Mouse (Mus musculus) regulatory T cell (primary cell): ENCODE measurements at regions not wholly inside any gene's neighbourhood (a gene's known extent, or its start where the extent isn't known, plus 50 kb on each side); places are given as distances from the start of the nearest gene placed in this dataset.

Experiments
- in situ Hi-C: fragments of 300-600 bp; cut with MboI, MseI; formaldehyde crosslinking; loops from one replicate; pipeline ENCODE4 v1.15.1; 2025; ENCODE audit warnings: high pct_unique_total_duplicates

DNA sequence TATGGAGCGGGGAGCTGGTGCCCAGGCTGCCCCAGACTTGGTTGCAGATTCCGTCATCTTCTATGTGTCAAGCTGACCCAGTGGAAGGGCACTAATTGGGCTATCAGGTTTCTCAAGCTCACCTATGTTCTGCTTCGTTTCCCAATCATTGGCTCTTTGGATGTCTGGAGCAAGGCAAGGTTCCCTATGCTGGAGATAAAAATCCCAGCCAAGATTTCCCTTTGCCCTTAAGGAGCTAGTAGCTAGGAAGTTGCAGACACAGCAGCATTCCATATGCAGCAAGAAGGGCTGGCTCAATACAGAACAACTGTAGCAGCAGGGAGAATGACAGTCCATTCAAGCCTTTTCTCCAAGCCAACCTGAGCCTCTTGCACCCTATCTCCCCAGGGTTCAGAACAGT lies 159.2 kb upstream of the Zfp706 start:
- in situ Hi-C loops = no loop called here

GRCm38 (mm10) chr15:37165887-37166507 lies 158.4 kb upstream of the Zfp706 start:
- in situ Hi-C loops = no loop called here

DNA sequence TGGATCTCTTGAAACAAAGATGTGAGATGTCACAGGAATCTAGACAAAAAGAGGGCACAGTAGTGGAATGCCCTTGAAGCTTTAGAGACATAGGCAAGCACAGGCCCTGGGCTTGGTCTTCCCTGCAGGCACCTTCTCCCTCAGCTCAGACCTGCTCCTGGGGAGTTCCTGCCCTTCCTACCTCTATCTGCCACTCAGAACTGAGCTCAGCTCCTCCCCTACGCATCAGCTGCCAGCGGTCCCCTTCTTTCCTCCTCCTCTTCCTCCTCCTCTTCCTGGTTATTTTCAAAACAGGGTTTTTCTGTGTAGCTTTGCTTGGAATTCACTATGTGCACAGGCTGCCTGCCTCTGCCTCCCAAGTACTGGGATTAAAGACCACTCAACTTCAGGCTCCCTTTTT lies 157.6 kb upstream of the Zfp706 start:
- in situ Hi-C loops = no loop called here

DNA sequence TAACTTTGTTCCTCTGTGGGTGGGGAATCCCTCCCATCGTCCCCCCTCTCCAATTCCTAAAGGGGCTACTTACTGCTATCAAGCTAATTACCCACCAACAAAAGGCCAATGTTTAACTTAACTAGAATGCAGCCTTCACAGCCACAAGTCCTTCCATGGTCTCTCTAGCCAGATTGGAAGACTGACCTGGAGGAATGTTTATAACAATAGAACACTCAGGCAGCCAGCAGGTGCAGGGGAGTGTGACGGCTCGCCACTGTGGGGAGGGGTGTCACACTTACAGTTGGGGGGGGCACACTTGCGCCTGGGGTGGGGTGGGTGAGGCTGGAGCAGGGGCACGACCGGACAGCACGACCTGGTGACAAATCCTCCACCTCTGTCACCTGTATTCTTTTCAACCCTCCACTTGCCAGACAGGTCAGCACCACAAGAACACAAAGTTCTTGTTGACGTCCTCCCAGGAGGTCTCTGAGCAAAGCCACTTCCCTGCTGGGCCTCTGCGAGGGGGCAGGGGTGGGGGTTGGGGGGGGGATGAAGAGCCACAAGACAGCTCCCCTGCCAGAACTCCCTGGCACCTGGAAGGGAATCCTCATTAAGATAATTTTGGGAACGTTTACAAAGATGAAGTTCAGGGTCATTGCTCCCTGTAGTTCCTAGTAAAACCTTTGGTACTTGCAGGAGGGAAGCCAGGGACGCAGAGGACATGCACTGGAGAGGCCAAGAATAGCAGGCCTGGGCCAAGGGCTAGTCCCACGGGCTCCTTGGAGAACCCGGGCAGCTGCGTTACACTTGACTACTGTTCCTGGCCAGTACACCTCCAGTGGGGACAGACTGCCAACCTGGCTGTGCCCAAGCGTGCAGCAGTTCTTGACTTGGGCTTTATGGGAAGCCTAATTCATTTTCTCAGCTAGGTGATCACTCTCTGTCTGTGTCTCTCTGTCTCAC lies 156.9 kb upstream of the Zfp706 start:
- in situ Hi-C loops = no loop called here

GRCm38 (mm10) chr15:37159956-37160355 lies 152.4 kb upstream of the Zfp706 start:
- in situ Hi-C loops = loop anchor here (10.0 kb wide), 1 partner anchor 335 kb away; no protein-coding TSS in a partner anchor

DNA sequence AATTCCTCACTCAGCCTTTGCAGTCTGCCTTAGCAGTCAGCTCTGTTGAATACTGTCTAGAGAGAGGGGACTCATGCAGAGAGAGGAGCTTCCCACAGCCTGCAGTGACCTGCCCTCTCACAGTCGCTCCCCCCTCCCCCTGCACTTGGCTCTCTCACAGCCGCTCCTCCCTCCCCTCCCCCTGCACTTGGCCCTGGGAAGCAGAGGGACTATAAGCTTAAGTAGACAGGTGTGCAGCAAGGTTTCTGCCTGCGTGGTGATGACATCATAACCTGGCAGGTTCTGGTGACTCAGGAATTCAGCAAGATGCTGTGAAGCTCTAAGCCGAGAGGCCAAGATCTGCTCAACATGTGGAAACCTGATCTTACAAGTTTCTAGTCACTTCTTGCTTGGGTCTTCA lies 151.8 kb upstream of the Zfp706 start:
- in situ Hi-C loops = loop anchor here (10.0 kb wide), 1 partner anchor 335 kb away; no protein-coding TSS in a partner anchor

GRCm38 (mm10) chr15:37157386-37157785 lies 149.8 kb upstream of the Zfp706 start:
- in situ Hi-C loops = loop anchor here (10.0 kb wide), 1 partner anchor 337 kb away; no protein-coding TSS in a partner anchor

DNA sequence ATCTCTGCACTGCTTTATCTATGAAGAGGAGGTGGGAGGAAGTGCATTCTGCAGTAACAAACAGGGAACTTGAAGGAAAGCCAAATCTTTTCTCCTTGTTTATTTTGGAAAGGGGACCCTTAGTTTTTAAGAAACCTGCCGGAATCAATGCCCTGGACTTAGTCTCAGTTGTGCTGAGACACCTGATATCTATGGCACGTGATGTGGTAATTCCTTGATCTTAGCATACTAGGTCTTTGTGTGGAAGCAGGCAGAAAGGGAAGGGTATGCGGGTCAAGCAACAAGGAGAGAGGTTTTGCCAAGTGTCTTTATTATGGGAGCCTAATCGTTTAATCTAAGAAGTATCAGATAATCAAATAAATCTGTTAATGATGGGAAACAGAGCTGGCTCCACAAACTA lies 147.4 kb upstream of the Zfp706 start:
- in situ Hi-C loops = loop anchor here (10.0 kb wide), 1 partner anchor 340 kb away; no protein-coding TSS in a partner anchor

DNA sequence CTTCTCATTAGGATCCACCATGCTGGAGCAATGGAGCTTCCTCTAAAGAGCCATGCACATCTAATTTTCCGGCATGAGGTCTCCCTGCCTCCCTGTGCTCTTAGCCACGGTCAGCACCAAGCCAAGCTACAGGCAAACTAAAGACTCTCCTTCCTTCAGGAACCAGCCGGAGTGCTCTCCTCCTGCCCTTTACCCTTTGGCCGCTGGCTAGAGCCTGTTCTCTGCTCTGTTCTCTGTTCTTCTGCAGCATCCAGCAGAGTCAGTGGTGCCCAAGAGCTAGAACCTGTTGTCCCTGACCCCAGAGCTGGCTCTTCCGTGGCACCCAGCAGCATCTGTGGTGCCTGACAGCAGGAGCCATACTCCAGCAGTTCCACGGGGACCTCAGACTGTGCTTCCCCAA lies 145.6 kb upstream of the Zfp706 start:
- in situ Hi-C loops = loop anchor here (10.0 kb wide), 1 partner anchor 342 kb away; no protein-coding TSS in a partner anchor

GRCm38 (mm10) chr15:37135590-37136164 lies 128.1 kb upstream of the Zfp706 start:
- in situ Hi-C loops = no loop called here

DNA sequence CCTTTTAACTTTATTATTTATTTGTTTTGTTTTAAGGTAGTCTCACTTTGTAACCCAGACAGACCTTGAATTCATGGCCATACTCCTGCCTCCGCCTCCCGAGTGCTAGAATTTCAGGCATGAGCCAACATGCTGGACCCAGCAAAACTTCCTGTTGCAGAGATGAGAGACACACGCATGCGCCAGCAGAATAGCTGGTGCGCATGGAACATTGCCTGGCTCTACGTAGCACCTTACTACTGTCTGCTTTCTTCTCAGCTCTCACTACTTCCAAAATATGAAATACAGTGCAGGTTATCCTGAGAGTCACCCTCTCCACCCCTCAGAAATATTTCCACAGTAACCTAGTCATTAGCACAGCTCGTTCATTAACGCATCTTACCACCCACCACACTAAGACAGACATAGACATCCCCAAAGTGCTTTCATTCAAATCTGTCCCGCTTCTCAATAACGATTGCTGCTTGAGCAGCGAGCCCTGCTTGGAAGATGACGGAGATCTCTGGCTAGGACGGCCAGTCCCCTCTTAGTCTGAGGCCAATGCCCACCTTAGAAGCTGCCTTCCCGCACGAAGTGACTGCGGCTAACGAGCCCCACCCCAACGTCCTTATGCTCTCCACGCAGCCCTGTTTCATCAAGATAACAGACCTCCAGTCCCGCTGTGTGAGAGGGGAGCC lies 127.5 kb upstream of the Zfp706 start:
- in situ Hi-C loops = no loop called here

- in situ Hi-C loops = no loop called here
Observed at GRCm38 (mm10) chr15:37134386-37134785, 126.8 kb upstream of the Zfp706 start.

- in situ Hi-C loops = no loop called here
Observed at GRCm38 (mm10) chr15:37133916-37134315, 126.3 kb upstream of the Zfp706 start.

- in situ Hi-C loops = no loop called here
Observed at GRCm38 (mm10) chr15:37127681-37128080, 120.1 kb upstream of the Zfp706 start.

DNA sequence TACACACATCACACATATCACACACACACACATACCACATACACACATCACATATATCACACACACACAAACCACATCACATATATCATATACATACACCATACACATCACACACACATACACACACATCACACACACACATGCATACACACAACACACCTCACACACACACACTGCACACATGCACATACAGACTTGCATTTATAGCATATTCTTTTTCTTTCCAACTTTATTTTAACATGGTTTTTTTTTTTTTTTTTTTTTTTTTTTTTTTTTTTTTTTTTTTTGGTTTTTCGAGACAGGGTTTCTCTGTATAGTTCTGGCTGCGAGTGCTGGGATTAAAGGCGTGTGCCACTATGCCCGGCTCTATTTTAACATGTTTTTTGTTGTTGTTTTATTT lies 119.6 kb upstream of the Zfp706 start:
- in situ Hi-C loops = no loop called here

DNA sequence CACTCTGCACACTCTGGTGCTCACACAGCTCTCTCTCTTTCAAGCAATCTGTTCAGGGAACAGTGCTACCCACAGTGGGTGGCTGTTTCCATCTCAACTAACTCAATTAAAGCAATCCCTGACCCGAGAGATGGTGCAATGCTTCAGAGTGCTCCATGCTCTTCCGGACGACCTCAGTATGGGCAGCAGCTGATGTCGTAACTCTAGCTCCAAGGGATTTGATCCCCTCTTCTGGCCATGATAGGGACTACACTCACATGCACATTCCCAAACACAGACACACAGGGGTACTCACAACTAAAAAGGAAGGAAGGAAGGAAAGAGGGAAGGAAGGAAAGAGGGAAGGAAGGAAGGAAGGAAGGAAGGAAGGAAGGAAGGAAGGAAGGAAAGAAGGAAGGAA lies 118.2 kb upstream of the Zfp706 start:
- in situ Hi-C loops = no loop called here

DNA sequence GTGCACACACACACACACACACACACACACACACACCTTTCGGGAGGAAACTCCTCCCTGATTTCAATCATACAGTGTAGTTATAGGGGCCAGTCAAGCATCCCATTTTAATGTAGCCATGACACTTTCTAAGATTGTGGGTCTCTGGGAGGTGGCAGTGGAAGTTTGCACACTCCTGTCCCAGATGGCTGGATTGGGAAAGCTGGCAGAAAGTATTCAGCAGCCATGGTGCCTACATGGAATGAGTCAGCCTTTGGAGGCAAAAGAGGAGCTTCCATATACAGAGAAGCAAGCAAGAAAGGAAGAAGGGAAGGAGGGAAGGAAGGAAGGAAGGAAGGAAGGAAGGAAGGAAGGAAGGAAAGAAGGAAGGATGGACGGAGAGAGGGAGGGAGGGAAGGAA lies 117.4 kb upstream of the Zfp706 start:
- in situ Hi-C loops = loop anchor here (25.0 kb wide), 1 partner anchor 787 kb away; no protein-coding TSS in a partner anchor

DNA sequence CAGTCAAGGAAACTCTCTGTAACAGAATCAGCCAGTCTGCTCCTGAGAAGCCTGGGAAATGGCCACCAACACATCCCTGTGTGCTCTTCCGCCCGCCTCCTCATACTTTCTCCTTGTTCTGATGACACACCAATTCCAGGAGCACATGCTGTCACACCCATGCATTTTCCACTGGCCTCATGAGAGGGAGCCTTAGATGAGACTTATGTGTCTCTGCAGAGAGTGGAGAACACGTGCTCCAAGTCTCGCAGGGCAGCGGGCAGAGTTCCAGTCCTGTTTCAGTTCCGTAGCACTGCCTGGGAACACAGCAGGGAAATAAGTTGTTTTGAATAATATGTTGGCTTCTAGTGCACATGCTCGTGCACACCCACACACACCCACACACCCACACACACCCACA lies 116.7 kb upstream of the Zfp706 start:
- in situ Hi-C loops = loop anchor here (25.0 kb wide), 1 partner anchor 788 kb away; no protein-coding TSS in a partner anchor

GRCm38 (mm10) chr15:37120381-37120780 lies 112.8 kb upstream of the Zfp706 start:
- in situ Hi-C loops = loop anchor here (25.0 kb wide), 1 partner anchor 792 kb away; no protein-coding TSS in a partner anchor

- in situ Hi-C loops = loop anchor here (5.0 to 25.0 kb wide), 2 partner anchors 213 to 798 kb away; no protein-coding TSS in a partner anchor
Observed at GRCm38 (mm10) chr15:37114119-37114518, 106.5 kb upstream of the Zfp706 start.

DNA sequence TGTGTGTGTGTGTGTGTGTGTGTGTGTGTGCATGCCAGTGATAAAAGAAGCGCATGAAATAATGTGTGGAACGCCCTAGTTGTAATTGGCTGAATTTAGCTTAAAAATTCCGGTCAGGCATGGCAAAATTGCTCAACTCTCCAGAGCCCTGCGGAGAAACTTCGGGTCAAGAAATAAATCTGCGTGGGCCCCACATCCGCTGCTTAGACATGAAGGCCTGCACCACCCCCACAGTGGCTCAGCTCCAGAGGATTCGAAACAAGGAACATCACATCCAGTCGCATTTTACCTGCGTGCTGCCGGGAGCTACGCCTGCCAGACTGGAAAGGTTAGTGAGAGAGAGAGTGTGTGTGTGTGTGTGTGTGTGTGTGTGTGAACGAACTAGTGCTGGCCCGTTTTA lies 102.9 kb upstream of the Zfp706 start:
- in situ Hi-C loops = loop anchor here (5.0 to 25.0 kb wide), 2 partner anchors 217 to 802 kb away; no protein-coding TSS in a partner anchor
